Mouse (Mus musculus) layer of hippocampus, adult 11-12 months (tissue): ENCODE results near the gene 1700069L16Rik.
A peak's percentile ranks its signal among the peaks of the same experiment; 100 is the strongest.

Experiments
- DNase-seq: peaks from one replicate; pipeline ENCODE4 v3.0.0; 2022; ENCODE audit warnings: low spot score

The 1700069L16Rik gene

DNA sequence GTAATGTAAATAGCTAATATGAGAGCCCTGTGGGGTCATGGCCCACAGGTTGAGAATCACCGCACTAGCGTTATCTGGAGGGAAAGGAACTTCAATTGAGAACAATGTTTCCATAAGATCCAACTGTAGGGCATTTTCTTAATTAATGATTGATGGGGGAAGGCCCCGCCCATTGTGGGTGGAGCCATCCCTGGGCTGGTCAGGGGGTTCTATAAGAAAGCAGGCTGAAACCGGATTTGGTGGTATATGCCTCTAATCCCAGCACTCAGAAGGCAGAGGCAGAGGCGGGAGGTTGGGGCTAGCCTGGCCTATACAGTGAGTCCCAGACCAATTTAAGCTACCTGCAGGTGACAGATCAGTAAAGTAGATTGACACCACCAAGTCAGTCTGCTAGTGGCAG is 9.8 kb upstream of the 1700069L16Rik start:
- DNase-seq = no peak

DNA sequence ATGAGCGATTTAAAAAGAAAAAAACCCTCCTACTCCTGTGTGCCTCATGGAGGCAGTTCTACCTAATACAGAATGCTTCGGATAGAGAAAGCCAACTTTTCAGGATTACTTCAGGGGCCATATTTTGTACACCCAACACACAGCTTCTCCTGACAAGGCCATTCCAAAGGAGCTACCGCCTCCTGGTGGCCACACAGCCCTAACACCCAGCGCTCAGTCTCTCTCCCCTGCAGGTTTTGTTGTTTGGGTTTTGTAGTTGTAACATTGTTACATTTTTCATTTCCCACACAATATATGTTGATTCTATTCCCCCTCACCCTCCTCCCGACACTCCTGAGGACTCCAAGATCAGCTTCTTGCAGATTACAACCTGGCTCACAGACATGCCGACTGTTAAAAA is 7.6 kb upstream of the 1700069L16Rik start:
- DNase-seq = peak; percentile 62

DNA sequence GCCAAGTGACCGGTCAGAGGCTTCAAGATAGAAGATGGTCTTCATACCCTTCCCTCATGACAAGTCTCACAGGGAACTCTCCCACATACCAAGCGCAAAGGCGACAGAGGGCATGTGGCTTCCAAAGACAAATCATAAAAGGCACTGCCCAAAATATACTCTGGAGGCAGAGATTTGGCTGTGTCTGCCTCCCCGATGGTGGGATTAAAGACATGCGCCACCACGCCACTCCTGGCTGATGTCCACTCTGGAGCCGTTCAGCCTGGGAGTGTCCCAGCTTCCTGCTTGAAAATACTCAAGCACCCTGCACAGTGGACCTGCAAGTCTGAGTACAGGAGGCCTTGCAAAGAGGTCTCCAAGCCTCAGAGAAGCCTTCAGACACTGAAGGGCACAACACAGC is 6.6 kb upstream of the 1700069L16Rik start:
- no peak for DNase-seq

DNA sequence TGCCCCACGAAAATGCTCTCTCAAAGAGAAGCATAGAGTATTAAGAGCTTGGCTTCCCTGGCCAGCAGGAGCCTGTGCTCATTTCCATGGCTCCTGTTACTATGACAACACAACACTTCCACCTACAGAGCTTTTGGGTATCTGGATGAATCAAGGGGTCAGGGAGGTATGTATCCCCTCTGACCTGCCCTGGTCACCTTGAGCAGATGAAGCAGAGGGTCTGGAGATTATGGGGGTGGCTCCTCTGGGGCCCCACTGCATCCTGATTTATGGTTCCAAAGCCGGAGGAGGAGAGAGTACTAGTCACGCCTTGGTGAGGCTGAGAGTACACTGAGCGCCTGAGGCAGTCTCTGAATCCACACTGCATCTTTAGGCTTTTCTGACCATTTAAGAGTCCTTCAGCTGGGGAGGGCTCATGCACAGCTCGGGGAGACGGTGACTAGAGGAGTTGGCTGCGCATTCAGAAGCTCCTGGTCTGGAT is 6.1 kb upstream of the 1700069L16Rik start:
- peak; percentile 31 for DNase-seq

DNA sequence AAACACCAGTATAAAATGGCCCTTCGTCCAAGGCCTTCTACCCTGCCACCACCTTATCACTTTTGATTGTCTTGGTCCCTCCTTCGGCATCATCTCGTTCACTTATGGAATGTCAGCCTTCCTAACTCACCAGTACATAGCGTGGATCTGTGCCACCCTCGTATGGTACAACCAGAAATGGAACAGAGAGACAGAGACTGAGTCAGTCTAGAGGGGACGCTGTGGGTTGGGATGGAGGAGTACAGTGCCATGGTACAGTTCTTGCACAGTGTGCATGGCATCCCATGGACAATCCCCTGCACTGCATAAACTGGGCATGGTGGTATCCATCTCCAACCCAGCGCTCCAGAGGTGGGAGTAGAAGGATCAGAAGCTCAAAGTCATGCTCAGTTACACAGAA is 4.1 kb upstream of the 1700069L16Rik start:
- DNase-seq = no peak

DNA sequence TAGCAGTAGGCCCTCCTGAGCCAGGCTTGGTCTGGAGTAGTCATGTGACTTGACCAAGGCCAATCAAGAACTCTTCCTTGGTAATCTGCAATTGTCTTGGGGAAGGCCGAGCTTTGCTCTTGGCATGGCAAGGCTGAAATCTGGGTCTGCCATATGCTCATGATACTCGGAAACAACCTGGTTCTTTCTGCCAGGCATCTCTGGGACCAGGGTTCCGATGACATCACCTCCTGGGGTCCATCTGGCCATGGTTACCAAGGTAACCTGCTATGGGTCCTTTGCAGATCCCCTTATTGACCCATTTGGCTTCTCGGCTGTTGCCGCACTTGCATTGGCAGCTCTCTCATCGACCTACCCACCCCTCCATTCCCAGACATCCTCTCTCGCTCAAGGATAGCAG is 3.4 kb upstream of the 1700069L16Rik start:
- no peak for DNase-seq

DNA sequence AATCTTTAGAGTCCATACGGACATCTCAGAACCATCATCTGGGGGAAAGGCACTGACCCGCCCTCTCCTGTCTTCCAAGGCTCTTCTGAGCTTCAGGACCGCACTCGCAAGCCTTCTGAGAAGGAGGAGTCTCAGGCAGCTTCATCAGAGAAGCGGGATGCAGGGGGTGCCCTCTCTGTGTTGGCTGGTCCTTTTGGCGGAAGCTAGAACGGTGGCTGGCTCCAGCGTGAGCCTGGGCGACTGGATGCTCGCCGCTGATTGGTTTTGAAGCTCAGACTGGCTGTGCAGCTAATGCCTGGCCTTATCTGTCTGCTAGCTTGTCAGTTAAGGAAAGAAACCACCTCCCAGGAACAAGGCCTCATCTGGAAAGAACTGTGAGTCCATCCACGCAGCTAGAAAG is 2.7 kb upstream of the 1700069L16Rik start:
- DNase-seq = no peak

DNA sequence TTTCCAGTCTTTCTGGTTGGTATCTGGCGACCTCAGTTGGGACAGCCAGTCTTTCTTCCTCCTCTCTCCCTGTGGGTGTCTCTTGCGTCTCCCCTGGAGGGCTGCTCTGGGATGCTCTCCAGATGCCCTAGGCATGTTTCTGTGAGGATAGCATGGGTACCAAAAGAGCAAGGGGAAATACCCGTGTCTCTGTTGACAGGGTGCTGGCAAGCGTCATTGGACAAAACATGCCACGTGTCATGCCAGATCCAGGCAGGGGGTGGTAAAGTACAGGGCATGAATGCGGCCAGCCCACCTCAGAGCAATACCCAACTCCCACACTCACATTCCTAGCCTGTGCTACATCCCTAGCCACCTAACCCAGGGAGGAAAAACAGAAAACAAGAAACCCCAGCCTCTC is 2.0 kb upstream of the 1700069L16Rik start:
- no peak for DNase-seq

DNA sequence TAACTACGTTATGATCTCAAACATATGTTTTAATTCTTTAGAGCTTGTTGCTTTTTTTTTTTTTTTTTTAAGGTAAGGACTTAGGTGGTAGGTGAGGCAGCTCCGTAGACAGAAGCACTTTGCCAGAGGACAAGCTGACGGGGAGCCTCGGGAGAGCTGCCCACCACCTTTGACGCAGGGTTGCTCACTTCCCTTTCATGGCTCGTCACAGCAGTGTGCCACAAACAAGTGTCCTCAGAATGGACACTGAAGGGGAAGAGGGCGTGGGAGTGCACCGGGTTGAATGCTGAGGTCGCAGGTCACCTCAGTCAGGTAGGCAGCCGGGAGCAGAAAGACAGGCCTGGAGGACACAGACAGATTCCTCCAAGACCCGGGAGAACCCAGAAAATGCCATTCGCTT is 845 bp upstream of the 1700069L16Rik start:
- no peak for DNase-seq

DNA sequence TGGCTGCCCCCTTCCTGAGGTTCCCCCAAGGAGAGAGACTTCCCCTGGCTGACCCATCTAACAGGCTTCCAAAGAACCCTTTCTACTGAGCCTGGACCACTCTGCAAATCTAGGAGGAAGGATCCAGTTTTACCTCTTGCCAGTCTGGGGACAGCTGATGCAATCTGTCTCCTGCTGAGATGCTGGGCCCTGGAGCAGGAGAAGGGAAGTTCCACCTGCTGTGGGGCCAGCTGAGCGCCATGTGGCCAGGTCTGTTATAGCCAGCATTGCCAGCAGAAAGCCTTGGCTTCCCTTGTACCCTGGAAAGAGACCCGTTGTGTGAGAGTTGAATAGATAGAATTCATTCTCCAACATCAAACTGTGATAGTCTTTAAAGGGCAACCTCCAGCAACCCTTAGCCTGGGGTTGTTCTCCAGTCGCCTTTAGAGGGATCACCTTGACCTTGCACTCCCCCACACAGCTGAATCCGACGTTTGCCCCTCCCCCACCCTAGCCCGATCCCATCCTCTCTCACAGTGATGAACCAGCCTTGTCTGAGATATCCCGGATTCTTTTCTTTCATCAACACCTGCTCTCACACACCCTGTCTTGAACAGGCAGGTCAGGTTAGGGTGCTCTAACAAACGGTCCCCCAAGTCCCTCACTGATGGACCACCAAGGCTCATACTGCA is 870 bp downstream of the 1700069L16Rik start:
- no peak for DNase-seq

DNA sequence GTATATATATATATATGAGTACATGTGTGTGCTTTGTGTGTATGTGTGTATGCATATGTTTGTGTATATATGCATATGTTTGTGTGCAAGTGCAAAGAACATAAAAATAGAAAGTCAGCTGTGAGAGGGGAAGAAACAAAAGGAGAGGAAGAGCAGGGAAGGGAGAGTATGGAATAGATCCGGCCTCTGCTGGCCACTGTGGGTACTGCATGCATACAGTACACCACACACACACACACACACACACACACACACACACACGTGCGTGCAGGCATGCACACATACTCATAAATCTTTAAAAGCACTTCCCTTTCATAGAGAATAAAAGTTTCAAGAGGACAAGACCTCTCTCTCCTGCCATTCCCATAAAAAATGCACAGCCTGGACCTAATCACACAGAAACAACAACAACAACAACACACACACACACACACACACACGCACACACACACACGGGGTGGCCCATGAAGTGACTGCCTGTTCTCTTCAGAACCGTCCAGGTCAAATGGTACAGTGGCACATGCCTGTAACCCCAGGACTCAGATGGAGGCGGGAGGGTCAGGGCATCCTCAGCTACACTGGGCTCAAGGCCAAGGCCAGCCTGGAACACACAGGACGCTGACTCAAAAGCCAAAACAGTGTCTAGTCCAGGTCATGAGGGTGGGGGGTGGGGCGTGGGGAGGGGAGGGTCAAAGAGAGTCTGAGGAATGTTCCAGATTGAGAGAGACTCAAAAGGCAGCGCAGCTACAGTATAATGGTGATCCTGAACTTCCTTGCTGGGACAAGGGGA is 2.2 kb downstream of the 1700069L16Rik start:
- no peak for DNase-seq

DNA sequence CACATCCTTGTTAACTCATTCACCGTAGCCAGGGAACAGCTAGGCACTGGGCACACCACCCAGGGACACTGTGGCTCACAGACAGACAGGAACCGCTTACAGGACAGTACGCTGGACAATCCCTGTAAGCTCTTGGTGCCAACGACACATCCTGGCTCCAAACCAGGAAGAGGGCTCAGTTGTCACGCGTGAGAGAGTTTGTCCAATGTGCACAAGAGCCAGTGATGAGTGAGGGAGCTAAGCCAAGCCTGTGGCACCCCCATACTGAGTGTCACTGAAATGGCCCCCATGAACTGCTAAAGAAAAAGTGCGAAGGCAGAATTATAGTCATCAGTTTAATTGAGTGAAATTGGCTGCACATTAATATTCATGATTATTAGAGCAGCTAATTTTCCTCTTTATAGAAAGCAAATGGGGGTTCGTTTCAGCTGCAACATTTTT is 5.3 kb downstream of the 1700069L16Rik start:
- DNase-seq = no peak

DNA sequence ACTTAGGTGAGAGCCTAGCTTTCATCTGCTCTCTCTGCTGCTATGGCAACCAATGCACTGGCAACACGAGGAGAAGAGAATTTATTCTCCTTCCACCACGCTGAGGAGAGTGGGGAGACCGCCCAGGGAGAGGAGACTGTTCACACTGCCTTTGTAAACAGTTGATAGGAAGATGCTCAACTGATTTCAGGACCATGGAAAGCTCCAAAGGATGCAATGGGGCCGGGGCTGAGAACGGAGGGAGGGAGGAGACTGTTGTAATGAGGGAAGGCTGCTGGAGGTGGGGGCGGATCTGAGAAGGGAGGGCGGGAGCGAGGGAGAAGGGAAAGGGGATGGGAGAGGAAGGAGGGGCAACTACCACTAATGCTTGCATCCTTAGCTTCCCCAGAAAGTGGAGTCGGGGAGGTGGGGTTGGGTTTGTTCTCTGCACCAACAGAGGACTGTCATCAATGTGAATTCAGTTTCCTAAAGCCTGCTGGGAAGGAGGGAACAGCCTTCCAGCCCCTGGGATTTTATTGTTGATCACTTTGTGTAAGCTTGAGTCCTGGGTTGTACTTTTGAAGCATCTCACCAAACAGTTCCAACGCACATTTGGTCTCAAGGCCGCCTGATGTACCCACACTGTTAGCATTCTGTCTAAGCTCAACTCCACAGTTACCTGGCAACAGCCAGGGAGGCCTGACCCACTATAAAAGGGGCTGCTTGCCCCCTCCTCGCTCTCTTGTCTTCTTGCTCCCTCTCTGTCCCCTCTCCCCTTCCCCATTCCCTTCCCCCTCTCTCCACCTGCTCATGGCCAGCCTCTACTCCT is 7.8 kb downstream of the 1700069L16Rik start:
- DNase-seq = peak; percentile 50

DNA sequence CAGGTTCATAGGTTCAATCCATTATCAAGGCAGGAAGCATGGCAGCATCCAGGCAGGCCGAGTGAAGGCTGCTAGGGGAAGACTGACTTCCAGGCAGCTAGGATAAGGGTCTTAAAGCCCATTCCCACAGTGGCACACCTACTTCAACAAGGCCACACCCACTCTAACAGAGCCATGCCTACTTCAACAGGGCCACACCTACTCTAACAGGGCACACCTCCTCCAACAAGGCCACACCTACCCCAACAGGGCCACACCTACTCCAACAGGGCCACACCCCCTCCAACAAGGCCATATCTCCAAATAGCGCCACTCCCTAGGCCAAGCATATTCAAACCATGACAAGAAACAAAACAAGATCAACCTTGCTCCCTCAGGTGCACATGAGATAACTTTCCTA is 11.7 kb downstream of the 1700069L16Rik start:
- no peak for DNase-seq

DNA sequence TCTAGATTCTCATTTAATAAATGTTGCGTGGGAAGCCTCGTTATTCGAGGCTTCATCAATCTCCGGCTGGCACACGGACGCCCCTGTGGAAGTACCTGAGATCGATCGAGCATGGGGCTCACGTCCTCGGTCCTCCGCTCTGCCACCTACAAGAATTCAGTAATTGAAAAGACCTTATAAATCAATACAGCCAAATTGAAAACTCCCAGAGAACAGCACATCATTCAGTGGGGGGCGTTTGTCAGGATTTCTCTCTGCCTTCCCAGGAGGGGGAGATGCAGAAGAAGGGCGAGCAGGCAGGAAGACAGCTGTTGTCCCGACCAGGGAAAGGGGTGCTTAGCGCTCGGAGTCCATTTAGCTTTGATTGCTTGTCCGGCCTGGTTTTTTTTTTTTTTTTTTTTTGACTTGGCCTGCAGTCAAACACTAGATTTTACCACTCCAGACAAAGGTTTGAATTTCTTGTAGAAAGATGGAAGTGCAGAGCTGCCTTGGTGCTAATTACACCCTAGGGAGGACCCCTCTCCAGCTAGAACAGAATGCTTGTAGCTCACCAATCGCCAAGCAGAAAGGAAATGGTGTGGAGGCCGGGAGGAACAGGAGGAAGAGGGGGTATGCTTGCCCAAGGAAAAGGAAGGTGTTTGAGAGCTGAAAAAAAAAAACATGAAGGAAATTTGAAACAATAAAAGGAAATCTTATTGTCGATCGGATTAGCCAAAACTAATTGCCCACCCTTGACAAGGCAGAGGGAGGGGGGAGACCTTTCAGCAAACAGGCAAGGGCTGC is 20.6 kb downstream of the 1700069L16Rik start:
- DNase-seq = no peak

DNA sequence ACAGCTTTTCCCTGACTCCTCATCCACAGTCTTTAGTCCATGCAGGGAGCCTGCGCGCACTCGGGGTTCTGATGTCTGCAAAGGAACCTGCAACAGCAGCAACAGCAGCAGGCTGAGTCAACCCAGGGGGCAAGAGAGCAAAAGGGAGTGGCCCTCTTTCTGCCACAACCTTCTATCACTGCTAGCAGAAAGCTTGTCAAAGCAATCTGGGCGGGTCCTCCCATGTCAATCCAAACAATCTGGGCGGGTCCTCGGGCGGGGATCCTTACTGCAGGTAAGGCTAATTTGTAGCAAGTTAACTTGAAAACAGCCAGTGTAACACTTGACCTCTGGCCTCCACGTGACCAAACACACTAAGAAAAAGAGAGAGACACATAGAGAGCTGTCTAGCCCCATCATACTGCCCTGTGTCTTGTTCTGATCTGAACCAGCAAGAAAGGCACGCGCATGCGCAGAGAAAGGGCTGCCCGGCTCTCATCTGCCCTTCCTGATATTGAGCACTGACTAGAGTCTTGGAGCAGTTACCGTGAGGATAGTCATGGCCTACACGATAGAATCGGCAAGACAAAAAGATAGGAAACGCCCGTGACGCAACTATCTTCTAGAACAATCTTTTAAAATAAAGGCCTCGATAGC is 24.1 kb downstream of the 1700069L16Rik start:
- no peak for DNase-seq

DNA sequence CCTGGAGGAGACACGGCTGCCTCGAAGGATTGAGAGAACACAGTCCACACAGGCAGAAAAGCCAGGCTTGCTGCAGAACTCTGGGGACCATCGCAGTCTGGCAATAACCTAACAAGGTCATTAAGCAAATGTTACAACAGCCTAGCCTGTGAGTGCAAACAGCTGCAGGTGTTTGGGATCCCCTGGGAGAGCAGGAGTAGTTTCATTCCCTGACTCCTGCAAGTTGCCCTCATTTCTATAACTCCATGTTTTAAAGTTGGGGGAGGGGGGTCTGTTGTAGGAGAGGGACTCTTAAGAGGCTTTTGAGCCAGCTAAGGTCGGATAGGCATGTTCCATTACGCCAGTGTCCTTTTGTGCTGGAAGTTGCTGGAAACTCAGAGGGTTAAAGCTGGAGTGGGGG is 30.2 kb downstream of the 1700069L16Rik start:
- no peak for DNase-seq

DNA sequence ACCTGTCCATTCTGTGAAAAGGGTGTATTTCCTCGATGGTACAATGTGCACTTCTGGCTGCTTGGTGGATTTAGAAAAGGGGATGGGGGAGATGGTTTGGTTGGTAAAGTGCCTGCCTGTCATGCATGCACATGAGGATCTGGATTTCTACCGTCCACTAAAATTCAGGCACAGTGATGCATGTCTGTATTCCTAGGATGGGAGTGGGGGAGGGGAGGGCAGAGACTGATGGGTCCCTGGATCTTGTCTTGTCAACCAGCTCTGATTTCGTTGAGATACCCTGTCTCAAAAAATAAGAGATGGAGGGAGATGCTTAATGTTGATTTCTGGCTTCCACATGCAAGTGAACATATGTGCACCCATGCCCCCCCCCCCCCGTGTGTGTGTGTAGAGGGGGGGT is 30.6 kb downstream of the 1700069L16Rik start:
- DNase-seq = no peak

DNA sequence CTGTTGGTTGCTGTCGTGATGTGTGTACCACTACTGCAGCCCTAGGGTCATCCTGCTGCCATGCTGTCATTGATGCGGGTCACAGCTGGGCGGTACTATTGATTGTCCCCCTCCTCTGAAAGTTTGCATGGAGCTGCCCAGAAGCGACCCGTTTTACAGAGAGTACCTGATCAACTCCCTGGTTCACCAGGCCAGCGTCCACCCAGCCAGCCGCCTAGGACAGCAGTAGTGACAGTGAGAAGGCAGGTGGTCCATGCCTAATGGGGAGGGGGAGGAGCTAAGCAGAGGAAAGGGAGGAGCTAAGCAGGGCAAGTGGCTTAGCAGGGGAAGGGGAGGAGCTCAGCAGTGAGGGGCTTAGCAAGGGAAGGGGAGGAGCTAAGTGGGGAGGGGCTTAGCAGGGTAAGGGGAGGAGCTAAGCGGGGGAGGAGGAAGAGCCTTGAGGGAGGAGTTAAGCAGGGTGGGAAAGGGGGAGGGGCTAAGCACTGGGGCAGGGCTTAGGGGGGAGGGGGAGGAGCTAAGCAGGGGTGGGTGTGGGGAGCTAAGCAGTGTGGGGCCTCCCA is 31.3 kb downstream of the 1700069L16Rik start:
- DNase-seq = no peak

DNA sequence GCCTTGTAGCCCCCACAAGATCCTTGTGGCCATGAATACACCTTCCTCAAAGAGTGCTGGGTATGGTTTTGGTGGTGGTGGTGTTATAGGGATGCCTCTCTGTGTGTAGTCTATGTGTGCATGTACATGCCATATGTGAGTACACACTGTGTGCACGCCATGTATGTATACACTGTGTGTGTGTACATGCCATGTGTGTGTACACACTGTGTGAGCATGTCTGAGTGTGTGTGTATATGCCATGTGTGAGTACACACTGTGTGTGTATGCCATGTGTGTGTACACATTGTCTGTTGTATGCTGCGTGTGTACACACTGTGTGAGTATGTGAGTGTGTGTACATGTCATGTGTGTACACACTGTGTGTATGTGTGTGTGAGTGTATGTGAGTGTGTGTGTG is 33.7 kb downstream of the 1700069L16Rik start:
- DNase-seq = no peak

DNA sequence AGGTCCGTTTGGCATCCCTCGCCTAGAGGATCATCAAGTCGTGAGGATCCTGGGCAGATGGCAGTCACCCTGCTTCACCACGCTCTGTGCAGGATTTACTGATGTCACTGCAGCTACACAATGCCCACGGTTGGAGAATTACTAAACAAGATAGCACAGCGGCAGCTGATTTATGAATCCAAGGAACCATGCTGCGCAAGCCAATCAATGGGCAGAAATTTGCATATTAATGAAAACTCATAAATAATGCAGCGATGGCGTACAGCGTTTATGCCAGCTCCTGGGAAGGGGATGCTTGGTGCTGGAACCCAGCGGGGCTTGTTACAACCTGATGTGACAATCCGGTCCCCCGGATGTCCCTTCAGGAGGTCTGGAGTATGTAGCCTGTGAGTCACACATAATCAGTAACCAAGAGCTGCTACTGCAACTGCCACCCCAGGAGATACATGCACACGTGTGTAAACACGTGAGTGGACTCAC is 34.5 kb downstream of the 1700069L16Rik start:
- DNase-seq = no peak
